Mouse (Mus musculus): Measurements from ENCODE around the gene Btnl9. TPM values are rescaled to one million over a fixed set of nuclear protein-coding genes. Genes with fewer than 3 reads are reported as not detected.

Gene Btnl9
- 1.6 and 2.0 TPM in 2 replicates for polyA plus RNA-seq (2016; fragmentation: Nextera tagmentation; extraction: Ambion mirVana)

- no peaks in the 10 kb centered on the region; the same call in 1 of the 2 replicates for H3K27me3 ChIP-seq (replicated peaks)
- H3K27ac ChIP-seq: no peak within 1 kb of the TSS
- no peak within 1 kb of the TSS for H3K4me2 ChIP-seq
- H3K4me3 ChIP-seq: no peak within 1 kb of the TSS
- WGBS (ENCODE audit: insufficient replicate concordance): 55% methylated on average over 8 of the region's 8 CpGs
- no peak for ATAC-seq
- no peak within 1 kb of the TSS for H3K9ac ChIP-seq
- H3K9me3 ChIP-seq (replicated peaks): no peaks in the 10 kb centered on the region
- no peaks in the 10 kb centered on the region for H3K4me1 ChIP-seq
- H3K36me3 ChIP-seq: no peaks in the 10 kb centered on the region
Observed at GRCm38 (mm10) chr11:49186955-49187488, at the start of gene Btnl9. TSS of gene Btnl9 (minus strand) at chr11:49187159.

GRCm38 (mm10) chr11:49235459-49236207 lies 48.7 kb upstream of the Btnl9 start:
- Histone ChIP-seq H3K36me3 (no peaks in the 10 kb centered on the region), H3K4me2 (no peak overlapping the region), H3K27me3 (replicated peaks) (no peaks in the 10 kb centered on the region), H3K4me1 (peaks cover 6% of the 10 kb centered on the region; the same call in 1 of the 2 replicates), H3K27ac (no peak overlapping the region), H3K9ac (no peak overlapping the region), H3K4me3 (no peak overlapping the region), H3K9me3 (replicated peaks) (no peaks in the 10 kb centered on the region)
- no peak for ATAC-seq
- 55% methylated on average over 3 of the region's 3 CpGs for WGBS (ENCODE audit: insufficient replicate concordance)

- ATAC-seq: no peak
Observed at GRCm38 (mm10) chr11:49232781-49233180, 45.8 kb upstream of the Btnl9 start.

GRCm38 (mm10) chr11:49224455-49224854 lies 37.5 kb upstream of the Btnl9 start:
- Histone ChIP-seq H3K4me1 (no peaks in the 10 kb centered on the region), H3K9me3 (replicated peaks) (no peaks in the 10 kb centered on the region), H3K9ac (no peak overlapping the region), H3K4me3 (no peak overlapping the region), H3K36me3 (no peaks in the 10 kb centered on the region), H3K27me3 (replicated peaks) (no peaks in the 10 kb centered on the region), H3K4me2 (no peak overlapping the region), H3K27ac (no peak overlapping the region)
- 30% methylated on average over 1 of the region's 1 CpGs for WGBS (ENCODE audit: insufficient replicate concordance)
- ATAC-seq: no peak

More at GRCm38 (mm10) chr11:49232781-49233180, 45.8 kb upstream of the Btnl9 start:
- Histone ChIP-seq H3K4me3 (no peak overlapping the region), H3K27ac (no peak overlapping the region), H3K9ac (no peak overlapping the region), H3K4me1 (no peaks in the 10 kb centered on the region), H3K36me3 (no peaks in the 10 kb centered on the region), H3K27me3 (replicated peaks) (no peaks in the 10 kb centered on the region), H3K4me2 (no peak overlapping the region), H3K9me3 (replicated peaks) (no peaks in the 10 kb centered on the region)
- 73% methylated on average over 3 of the region's 3 CpGs for WGBS (ENCODE audit: insufficient replicate concordance)

- Histone ChIP-seq H3K4me3 (no peak overlapping the region), H3K9ac (no peak overlapping the region), H3K36me3 (peaks cover 33% of the 10 kb centered on the region), H3K27ac (no peak overlapping the region), H3K4me2 (no peak overlapping the region), H3K4me1 (no peaks in the 10 kb centered on the region), H3K27me3 (replicated peaks) (no peaks in the 10 kb centered on the region), H3K9me3 (replicated peaks) (no peaks in the 10 kb centered on the region)
- no peak for ATAC-seq
- WGBS (ENCODE audit: insufficient replicate concordance): 71% methylated on average over 2 of the region's 2 CpGs
Observed at GRCm38 (mm10) chr11:49219271-49219670, 32.3 kb upstream of the Btnl9 start.

DNA sequence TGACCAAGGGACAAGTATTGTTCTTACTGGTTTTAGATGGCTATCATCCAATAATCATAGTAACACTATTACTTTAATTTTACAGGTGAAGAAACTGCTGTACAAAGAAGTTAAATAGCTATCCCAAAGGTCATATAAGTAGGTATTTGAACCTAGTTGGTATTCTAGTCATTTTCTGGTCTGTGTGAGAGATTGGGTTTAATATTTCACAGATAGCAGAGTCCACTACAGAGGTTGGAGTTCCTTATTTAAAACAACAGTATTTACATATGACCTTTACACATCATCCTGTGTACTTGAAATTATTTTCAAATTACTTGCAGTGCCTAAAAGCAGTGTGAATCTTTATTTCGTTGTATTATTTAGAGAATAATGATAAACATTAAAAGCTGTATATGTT lies 26.5 kb upstream of the Btnl9 start:
- Histone ChIP-seq H3K36me3 (peaks cover 44% of the 10 kb centered on the region), H3K4me1 (peaks cover 31% of the 10 kb centered on the region), H3K4me2 (no peak overlapping the region), H3K4me3 (no peak overlapping the region), H3K9ac (no peak overlapping the region), H3K27me3 (replicated peaks) (no peaks in the 10 kb centered on the region), H3K27ac (no peak overlapping the region), H3K9me3 (replicated peaks) (no peaks in the 10 kb centered on the region)
- WGBS (ENCODE audit: insufficient replicate concordance): 92% methylated on average over 1 of the region's 1 CpGs
- no peak for ATAC-seq

DNA sequence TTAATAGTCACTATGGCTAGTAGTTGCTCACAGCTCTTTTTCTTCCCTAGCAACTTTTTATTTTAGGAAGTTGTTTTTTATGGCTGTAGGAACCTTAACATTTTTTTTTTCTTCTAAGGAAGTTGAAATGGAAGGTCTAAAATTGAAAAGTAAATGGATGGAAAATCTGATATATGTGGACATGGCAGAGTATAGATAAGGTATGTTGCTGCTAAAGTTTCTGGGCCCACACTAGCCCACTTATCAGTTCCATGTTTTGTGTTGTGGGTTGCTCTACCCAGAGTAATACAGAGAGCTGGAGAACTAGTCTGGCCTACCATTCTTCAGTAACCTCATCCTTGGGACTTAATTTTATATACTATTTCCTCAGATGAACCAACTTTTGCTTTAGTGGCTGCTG lies 25.6 kb upstream of the Btnl9 start:
- 0 out of 2 replicates have a peak overlapping the region, but pooled peaks have one; percentile 40 for H3K27ac ChIP-seq
- peak overlapping the region; percentile 40 for H3K4me2 ChIP-seq
- H3K4me3 ChIP-seq: no peak overlapping the region
- peak overlapping the region; percentile 31; the same call in 1 of the 2 replicates for H3K9ac ChIP-seq
- peak; percentile 95 for ATAC-seq
- H3K4me1 ChIP-seq: peaks cover 39% of the 10 kb centered on the region
- no peaks in the 10 kb centered on the region for H3K9me3 ChIP-seq (replicated peaks)
- peaks cover 44% of the 10 kb centered on the region for H3K36me3 ChIP-seq
- H3K27me3 ChIP-seq (replicated peaks): no peaks in the 10 kb centered on the region

GRCm38 (mm10) chr11:49207495-49207894 lies 20.5 kb upstream of the Btnl9 start:
- Histone ChIP-seq H3K9ac (no peak overlapping the region), H3K9me3 (replicated peaks) (no peaks in the 10 kb centered on the region), H3K36me3 (peaks cover 15% of the 10 kb centered on the region), H3K4me3 (no peak overlapping the region), H3K4me2 (peak overlapping the region; percentile 12; the same call in 1 of the 2 replicates), H3K27me3 (replicated peaks) (no peaks in the 10 kb centered on the region), H3K4me1 (peaks cover 66% of the 10 kb centered on the region), H3K27ac (peak overlapping the region; percentile 71; the same call in 1 of the 2 replicates)
- peak; percentile 18; the same call in 1 of the 2 replicates for ATAC-seq
- WGBS (ENCODE audit: insufficient replicate concordance): 90% methylated on average over 1 of the region's 1 CpGs

- peak overlapping the region; percentile 89 for H3K4me2 ChIP-seq
- peaks cover 65% of the 10 kb centered on the region for H3K4me1 ChIP-seq
- no peak overlapping the region for H3K27ac ChIP-seq
- 87% methylated on average over 6 of the region's 6 CpGs for WGBS (ENCODE audit: insufficient replicate concordance)
- no peak overlapping the region for H3K9ac ChIP-seq
- no peaks in the 10 kb centered on the region for H3K27me3 ChIP-seq (replicated peaks)
- H3K36me3 ChIP-seq: peaks cover 15% of the 10 kb centered on the region
- H3K9me3 ChIP-seq (replicated peaks): no peaks in the 10 kb centered on the region
- no peak for ATAC-seq
- H3K4me3 ChIP-seq: peak overlapping the region; percentile 79
Observed at GRCm38 (mm10) chr11:49205080-49205590, 18.2 kb upstream of the Btnl9 start.

DNA sequence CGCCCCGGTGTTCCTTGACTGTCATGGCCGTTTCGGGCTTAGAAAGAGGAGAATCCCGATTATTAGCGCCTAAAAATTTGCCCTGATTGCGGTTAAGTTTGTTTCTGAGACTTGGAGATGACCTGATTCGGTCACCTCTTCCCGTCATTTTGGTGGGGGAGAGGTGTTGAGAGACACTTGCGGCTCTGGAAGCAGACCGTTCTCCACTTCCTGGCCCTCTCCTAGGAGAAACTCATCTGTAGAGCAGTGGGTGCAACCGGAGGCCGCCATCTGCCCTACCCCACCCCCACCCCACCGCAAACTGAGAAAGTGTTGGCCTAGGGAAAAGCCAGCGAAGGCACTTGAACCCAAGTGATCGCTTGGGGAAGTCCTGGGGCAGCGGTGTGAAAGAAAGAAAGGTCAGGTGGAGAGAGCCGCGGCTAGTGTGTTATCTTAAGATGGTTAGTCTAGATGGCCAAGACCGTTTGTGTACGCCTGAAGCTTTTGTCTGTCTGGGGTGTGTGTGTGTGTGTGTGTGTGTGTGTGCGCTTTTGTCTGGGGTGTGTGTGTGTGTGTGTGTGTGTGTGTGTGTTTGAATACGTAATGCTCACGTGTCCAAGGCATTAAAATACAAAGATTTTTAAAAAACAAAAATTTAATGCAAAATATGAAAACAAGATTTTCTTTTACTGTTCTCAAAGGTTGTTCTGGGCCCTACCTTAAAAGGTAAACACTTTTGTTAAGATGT lies 17.0 kb upstream of the Btnl9 start:
- Histone ChIP-seq H3K4me3 (peak overlapping the region; percentile 79), H3K4me1 (peaks cover 58% of the 10 kb centered on the region), H3K9ac (peak overlapping the region; percentile 90), H3K27ac (peak overlapping the region; percentile 99), H3K27me3 (replicated peaks) (no peaks in the 10 kb centered on the region), H3K9me3 (replicated peaks) (no peaks in the 10 kb centered on the region), H3K4me2 (peak overlapping the region; percentile 89), H3K36me3 (peaks cover 13% of the 10 kb centered on the region)
- ATAC-seq: peak; percentile 68
- WGBS (ENCODE audit: insufficient replicate concordance): under 1% methylated on average over 24 of the region's 24 CpGs

GRCm38 (mm10) chr11:49203129-49203768 lies 16.3 kb upstream of the Btnl9 start, which contains the start of gene Zfp62:
TSS of gene Zfp62 (plus strand) at chr11:49203292.
- ATAC-seq: peak; percentile 92
- Histone ChIP-seq H3K4me1 (peaks cover 53% of the 10 kb centered on the region), H3K4me2 (peak within 1 kb of the TSS; percentile 89), H3K36me3 (peaks cover 13% of the 10 kb centered on the region), H3K9me3 (replicated peaks) (no peaks in the 10 kb centered on the region), H3K27ac (peak within 1 kb of the TSS; percentile 99), H3K4me3 (peak within 1 kb of the TSS; percentile 79), H3K9ac (peak within 1 kb of the TSS; percentile 90), H3K27me3 (replicated peaks) (no peaks in the 10 kb centered on the region)
- under 1% methylated on average over 47 of the region's 47 CpGs for WGBS (ENCODE audit: insufficient replicate concordance)

Data from liver, embryonic 12.5 days (tissue).